Mouse (Mus musculus) CH12.LX (cell line): ENCODE measurements around the gene Fmnl1. TPM values are rescaled to one million over a fixed set of nuclear protein-coding genes. Genes with fewer than 3 reads are reported as not detected.

Experiments
- DNase-seq: peaks from one replicate; pipeline ENCODE4 v3.0.0-alpha.2; 2013; ENCODE audit errors: extremely low read depth
- H3K27ac ChIP-seq: 2 replicates; pipeline ENCODE4 v1.5.1; 2012; ENCODE audit warnings: low read depth, mild to moderate bottlenecking, control low read depth, moderate library complexity; ENCODE audit not compliant: insufficient read depth
- H3K27me3 ChIP-seq: replicated peaks from 2 replicates; pipeline ENCODE3; 2012; ENCODE audit warnings: inconsistent platforms
- H3K36me3 ChIP-seq, 2 experiments: replicated peaks in 1 of 2; 2 replicates each; pipeline versions ENCODE3 to v1.6.1; 2012; ENCODE audit warnings: inconsistent platforms in 1 of 2, low read length in 1 of 2, mild to moderate bottlenecking in 1 of 2, mixed read lengths in 1 of 2, moderate library complexity in 1 of 2; ENCODE audit not compliant: control insufficient read depth in 1 of 2, insufficient read depth in 1 of 2
- H3K4me1 ChIP-seq, 2 experiments: 2 replicates each; pipeline ENCODE4 v1.6.1; 2012; ENCODE audit warnings: inconsistent platforms in 1 of 2, moderate library complexity in 1 of 2; ENCODE audit not compliant: insufficient read depth in 2 of 2, control insufficient read depth in 1 of 2
- H3K4me2 ChIP-seq: 2 replicates; pipeline ENCODE4 v1.6.1; 2012; ENCODE audit warnings: low read depth, mild to moderate bottlenecking, control low read depth; ENCODE audit not compliant: poor library complexity, insufficient read depth, severe bottlenecking
- H3K4me3 ChIP-seq, 3 experiments: fragments of 150-350 bp in 1 of 3; sonication (generic) in 1 of 3; replicated peaks in 1 of 3; 2 replicates each; pipeline versions ENCODE3 to v1.5.1; 2011 to 2012; ENCODE audit warnings: low read depth in 2 of 3, low read length in 2 of 3, mild to moderate bottlenecking in 2 of 3, moderate library complexity in 2 of 3, control low read depth in 1 of 3, improper control_type of control experiment in 1 of 3, inconsistent platforms in 1 of 3, mixed read lengths in 1 of 3; ENCODE audit not compliant: poor library complexity in 1 of 3
- H3K79me2 ChIP-seq: replicated peaks from 2 replicates; pipeline ENCODE4 v1.6.1; 2012; ENCODE audit warnings: mild to moderate bottlenecking, moderate library complexity; ENCODE audit not compliant: control insufficient read depth, poor library complexity, insufficient read depth, severe bottlenecking; ENCODE audit errors: extremely low read depth
- H3K9ac ChIP-seq: 2 replicates; pipeline ENCODE4 v1.6.1; 2012; ENCODE audit warnings: low read depth, mild to moderate bottlenecking, control low read depth, moderate library complexity; ENCODE audit not compliant: insufficient read depth
- H3K9me3 ChIP-seq: replicated peaks from 2 replicates; pipeline ENCODE3; 2012; ENCODE audit warnings: low read length, inconsistent platforms, mixed read lengths
- BHLHE40 ChIP-seq: IDR thresholded peaks from 2 replicates; pipeline ENCODE4 v1.6.1; 2011; ENCODE audit warnings: mild to moderate bottlenecking, low read depth, low read length, improper control_type of control experiment
- CHD1 ChIP-seq: IDR thresholded peaks from 2 replicates; pipeline ENCODE4 v1.6.1; 2012; ENCODE audit warnings: low read depth, low read length, improper control_type of control experiment, inconsistent platforms
- CHD2 ChIP-seq: IDR thresholded peaks from 2 replicates; pipeline ENCODE4 v1.6.1; 2011; ENCODE audit warnings: low read length, improper control_type of control experiment
- CTCF ChIP-seq, 2 experiments: IDR thresholded peaks in 1 of 2; conservative IDR thresholded peaks in 1 of 2; 2 replicates each; pipeline ENCODE4 v1.5.1; 2011 to 2012; ENCODE audit warnings: low read depth in 2 of 2, low read length in 2 of 2, improper control_type of control experiment in 1 of 2, inconsistent platforms in 1 of 2, mild to moderate bottlenecking in 1 of 2, moderate library complexity in 1 of 2
- E2F4 ChIP-seq: IDR thresholded peaks from 2 replicates; pipeline ENCODE4 v1.6.1; 2011; ENCODE audit warnings: low read depth, low read length, improper control_type of control experiment; ENCODE audit not compliant: insufficient replicate concordance
- ELF1 ChIP-seq: IDR thresholded peaks from 2 replicates; pipeline ENCODE4 v1.6.1; 2014; ENCODE audit warnings: low read depth, mild to moderate bottlenecking, inconsistent platforms, low read length, improper control_type of control experiment
- EP300 ChIP-seq: IDR thresholded peaks from 2 replicates; pipeline ENCODE4 v1.6.1; 2011; ENCODE audit warnings: low read length, improper control_type of control experiment
- ETS1 ChIP-seq: conservative IDR thresholded peaks from 2 replicates; pipeline ENCODE4 v1.6.1; 2012; ENCODE audit warnings: low read depth, mild to moderate bottlenecking, inconsistent platforms, low read length, improper control_type of control experiment, moderate library complexity
- GABPA ChIP-seq: IDR thresholded peaks from 2 replicates; pipeline ENCODE4 v1.6.1; 2012; ENCODE audit warnings: low read depth, low read length, improper control_type of control experiment, inconsistent platforms; ENCODE audit not compliant: insufficient replicate concordance
- HCFC1 ChIP-seq: IDR thresholded peaks from 2 replicates; pipeline ENCODE4 v1.6.1; 2012; ENCODE audit warnings: low read depth, mild to moderate bottlenecking, inconsistent platforms, low read length, improper control_type of control experiment
- IRF4 ChIP-seq: IDR thresholded peaks from 2 replicates; pipeline ENCODE4 v1.6.1; 2014; ENCODE audit warnings: low read depth, mild to moderate bottlenecking, inconsistent platforms, low read length, improper control_type of control experiment
- JUN ChIP-seq: IDR thresholded peaks from 2 replicates; pipeline ENCODE4 v1.6.1; 2011; ENCODE audit warnings: low read depth, mild to moderate bottlenecking, low read length, improper control_type of control experiment, moderate library complexity; ENCODE audit not compliant: insufficient read depth
- JUND ChIP-seq: conservative IDR thresholded peaks from 2 replicates; pipeline ENCODE4 v1.6.1; 2011; ENCODE audit warnings: low read depth, low read length, improper control_type of control experiment
- KAT2A ChIP-seq: IDR thresholded peaks from 2 replicates; pipeline ENCODE4 v1.6.1; 2012; ENCODE audit warnings: low read length, improper control_type of control experiment, inconsistent platforms; ENCODE audit not compliant: insufficient replicate concordance
- MAFK ChIP-seq: IDR thresholded peaks from 2 replicates; pipeline ENCODE4 v1.6.1; 2011; ENCODE audit warnings: low read length, improper control_type of control experiment; ENCODE audit not compliant: insufficient replicate concordance
- MAX ChIP-seq: IDR thresholded peaks from 2 replicates; pipeline ENCODE4 v1.6.1; 2011; ENCODE audit warnings: low read length, improper control_type of control experiment
- MAZ ChIP-seq: IDR thresholded peaks from 2 replicates; pipeline ENCODE4 v1.6.1; 2012; ENCODE audit warnings: low read depth, mild to moderate bottlenecking, inconsistent platforms, low read length, improper control_type of control experiment, moderate library complexity
- MEF2A ChIP-seq: IDR thresholded peaks from 2 replicates; pipeline ENCODE4 v1.6.1; 2014; ENCODE audit warnings: low read depth, mild to moderate bottlenecking, inconsistent platforms, low read length, improper control_type of control experiment, borderline replicate concordance
- MXI1 ChIP-seq: IDR thresholded peaks from 2 replicates; pipeline ENCODE4 v1.6.1; 2011; ENCODE audit warnings: mild to moderate bottlenecking, low read depth, low read length, improper control_type of control experiment
- MYC ChIP-seq: IDR thresholded peaks from 2 replicates; pipeline ENCODE4 v1.6.1; 2011; ENCODE audit warnings: low read depth, mild to moderate bottlenecking, improper control_type of control experiment, low read length
- NELFE ChIP-seq: IDR thresholded peaks from 2 replicates; pipeline ENCODE4 v1.6.1; 2011; ENCODE audit warnings: low read depth, low read length, improper control_type of control experiment
- NRF1 ChIP-seq: IDR thresholded peaks from 2 replicates; pipeline ENCODE4 v1.6.1; 2014; ENCODE audit warnings: low read depth, mild to moderate bottlenecking, inconsistent platforms, low read length, improper control_type of control experiment, moderate library complexity
- PAX5 ChIP-seq: IDR thresholded peaks from 2 replicates; pipeline ENCODE4 v1.6.1; 2012; ENCODE audit warnings: low read length, inconsistent platforms, mixed read lengths
- POLR2A ChIP-seq: IDR thresholded peaks from 2 replicates; pipeline ENCODE4 v1.6.1; 2011; ENCODE audit warnings: low read depth, mild to moderate bottlenecking, improper control_type of control experiment, low read length
- POLR2AphosphoS2 ChIP-seq: IDR thresholded peaks from 2 replicates; pipeline ENCODE4 v1.6.1; 2011; ENCODE audit warnings: low read depth, low read length, improper control_type of control experiment
- RAD21 ChIP-seq: IDR thresholded peaks from 2 replicates; pipeline ENCODE4 v1.6.1; 2011; ENCODE audit warnings: low read depth, mild to moderate bottlenecking, low read length, improper control_type of control experiment, moderate library complexity
- RCOR1 ChIP-seq: conservative IDR thresholded peaks from 2 replicates; pipeline ENCODE4 v1.6.1; 2012; ENCODE audit warnings: low read depth, mild to moderate bottlenecking, inconsistent platforms, low read length, improper control_type of control experiment
- SIN3A ChIP-seq: IDR thresholded peaks from 2 replicates; pipeline ENCODE4 v1.6.1; 2012; ENCODE audit warnings: low read length, improper control_type of control experiment, inconsistent platforms
- SMC3 ChIP-seq: IDR thresholded peaks from 2 replicates; pipeline ENCODE4 v1.6.1; 2011; ENCODE audit warnings: low read depth, low read length, improper control_type of control experiment
- TBP ChIP-seq: conservative IDR thresholded peaks from 2 replicates; pipeline ENCODE4 v1.6.1; 2011; ENCODE audit warnings: low read depth, low read length, improper control_type of control experiment
- TCF12 ChIP-seq: IDR thresholded peaks from 2 replicates; pipeline ENCODE4 v1.6.1; 2014; ENCODE audit warnings: low read depth, mild to moderate bottlenecking, inconsistent platforms, low read length, improper control_type of control experiment
- UBTF ChIP-seq: IDR thresholded peaks from 2 replicates; pipeline ENCODE4 v1.6.1; 2012; ENCODE audit warnings: low read depth, mild to moderate bottlenecking, inconsistent platforms, low read length, improper control_type of control experiment, moderate library complexity
- USF1 ChIP-seq: IDR thresholded peaks from 2 replicates; pipeline ENCODE4 v1.6.1; 2014; ENCODE audit warnings: low read depth, mild to moderate bottlenecking, inconsistent platforms, low read length, improper control_type of control experiment
- USF2 ChIP-seq: conservative IDR thresholded peaks from 2 replicates; pipeline ENCODE4 v1.6.1; 2011; ENCODE audit warnings: low read depth, low read length, improper control_type of control experiment
- ZC3H11A ChIP-seq: IDR thresholded peaks from 2 replicates; pipeline ENCODE4 v1.6.1; 2012; ENCODE audit warnings: low read depth, mild to moderate bottlenecking, inconsistent platforms, low read length, improper control_type of control experiment
- ZKSCAN1 ChIP-seq: IDR thresholded peaks from 2 replicates; pipeline ENCODE4 v1.6.1; 2012; ENCODE audit warnings: low read depth, inconsistent platforms, low read length, improper control_type of control experiment, borderline replicate concordance
- ZMIZ1 ChIP-seq: IDR thresholded peaks from 2 replicates; pipeline ENCODE4 v1.6.1; 2012; ENCODE audit warnings: low read depth, mild to moderate bottlenecking, inconsistent platforms, low read length, improper control_type of control experiment
- ZNF384 ChIP-seq: IDR thresholded peaks from 2 replicates; pipeline ENCODE4 v1.6.1; 2012; ENCODE audit warnings: low read depth, low read length, improper control_type of control experiment, inconsistent platforms
- dilution Hi-C: fragments of 300-500 bp; cut with MboI; formaldehyde crosslinking; loops from 2 replicates; pipeline ENCODE4 v1.14.3; 2020; ENCODE audit warnings: low sequenced_read_pairs; ENCODE audit not compliant: extremely low pct_unique_long_range_greater_than_20kb, extremely low pct_ligation_motif_present
- in situ Hi-C: fragments of 300-500 bp; cut with MboI; formaldehyde crosslinking; loops from 3 replicates; pipeline ENCODE4 v1.14.3; 2019; ENCODE audit warnings: low sequenced_read_pairs, low pct_ligation_motif_present, low pct_unique_long_range_greater_than_20kb, mixed read lengths
- polyA plus RNA-seq: library from polyadenylated mRNA; unstranded; fragments of >175 nt; gene quantifications from 2 replicates; pipeline ENCODE4 v1.2.1, GENCODE M21; 2012; ENCODE audit warnings: low read depth; ENCODE audit not compliant: insufficient read length
- total RNA-seq, 2 experiments: library from RNA; depleted of rRNA; stranded (reverse); fragments of 300-350 nt in 1 of 2; fragments of >200 nt in 1 of 2; gene quantifications; 2 replicates each; pipeline ENCODE4 v1.2.3; 2012 to 2014

The Fmnl1 gene
- total and polyA plus RNA-seq, 3 experiments = 6.9 to 118 (median 35.0) TPM

DNA sequence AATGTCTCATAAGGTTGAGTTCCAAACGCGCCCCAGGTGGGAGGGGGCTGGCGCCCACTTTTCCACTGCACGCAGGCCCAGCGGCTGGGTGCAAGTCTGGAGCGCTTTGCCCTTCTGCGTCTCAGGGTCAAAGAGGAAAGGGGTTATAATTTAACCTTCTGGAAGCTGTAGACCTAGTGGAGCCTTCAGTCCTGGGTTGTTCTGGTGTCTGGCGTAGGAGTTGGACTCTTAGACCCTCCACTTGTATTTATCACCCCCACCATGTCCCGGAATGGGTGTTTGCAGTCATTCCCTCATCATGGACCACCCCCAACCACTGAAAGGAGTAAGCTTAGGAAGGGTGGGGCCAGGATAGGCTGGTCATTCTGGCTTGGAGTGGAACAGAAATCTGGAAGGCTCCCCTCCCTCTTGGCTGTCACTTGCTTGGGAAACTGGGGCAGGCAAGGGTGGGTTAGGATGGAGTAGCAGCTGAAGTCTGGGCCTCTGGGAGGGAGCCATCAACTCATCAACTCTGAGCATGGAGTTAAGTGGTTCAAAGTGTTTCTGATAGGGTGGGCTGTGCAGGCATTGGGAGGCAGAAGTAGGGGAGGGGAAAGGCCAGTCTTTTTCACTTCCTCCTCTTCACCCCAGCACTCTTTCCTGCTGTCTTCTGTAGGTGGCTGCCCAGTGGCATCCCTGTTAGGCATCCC lies 940 bp downstream of the Fmnl1 start:
- Histone ChIP-seq H3K36me3 (no peaks in the 10 kb centered on the region), H3K4me3 (peak overlapping the region; percentile 69 to 79 (median 78)), H3K4me1 (peaks cover 15 to 73% of the 10 kb centered on the region in 2 experiments), H3K9ac (peak overlapping the region; percentile 58), H3K27me3 (no peaks in the 10 kb centered on the region), H3K9me3 (no peaks in the 10 kb centered on the region), H3K4me2 (peak overlapping the region; percentile 93), H3K79me2 (peaks cover 39% of the 10 kb centered on the region), H3K27ac (peak overlapping the region; percentile 99)
- no peak for TF ChIP-seq ZC3H11A
- TF ChIP-seq NELFE = peak; percentile 19; the same call in 1 of the 2 replicates
- peak; percentile 71 for TF ChIP-seq TCF12
- TF ChIP-seq IRF4 = peak; percentile 95
- peak; percentile 65 for TF ChIP-seq MEF2A
- no peak for TF ChIP-seq CHD1
- peak; percentile 65; the same call in 1 of the 2 replicates for TF ChIP-seq ZMIZ1
- no peak for TF ChIP-seq GABPA
- no peak for TF ChIP-seq USF2
- no peak for TF ChIP-seq ZNF384
- peak; percentile 82 for TF ChIP-seq MXI1
- 0 out of 2 replicates have a peak, but pooled peaks have one; percentile 20 for TF ChIP-seq HCFC1
- TF ChIP-seq UBTF = no peak
- no peak for TF ChIP-seq JUND
- TF ChIP-seq MAZ = peak; percentile 4; the same call in 1 of the 2 replicates
- TF ChIP-seq E2F4 = no peak
- TF ChIP-seq USF1 = no peak
- TF ChIP-seq MAFK = no peak; the same call in 1 of the 2 replicates
- 0 out of 2 replicates have a peak, but pooled peaks have one; percentile 37 for TF ChIP-seq KAT2A
- peak; percentile 49; the same call in 1 of the 2 replicates for TF ChIP-seq BHLHE40
- no peak; the same call in 1 of the 2 replicates for TF ChIP-seq SMC3
- TF ChIP-seq POLR2AphosphoS2 = no peak
- no peak for TF ChIP-seq CTCF (conservative IDR thresholded peaks at IDR 0.05 in 1 of 2, IDR thresholded peaks at IDR 0.05 in 1 of 2; ENCODE audit: low read depth in 2 of 2, low read length in 2 of 2)
- no peak for TF ChIP-seq ZKSCAN1
- TF ChIP-seq TBP = peak; percentile 55; the same call in 1 of the 2 replicates
- TF ChIP-seq NRF1 = peak; percentile 31; the same call in 1 of the 2 replicates
- TF ChIP-seq EP300 = peak; percentile 85
- TF ChIP-seq SIN3A = peak; percentile 85
- no peak for TF ChIP-seq JUN
- 0 out of 2 replicates have a peak, but pooled peaks have one; percentile 24 for TF ChIP-seq ETS1
- peak; percentile 61; the same call in 1 of the 2 replicates for TF ChIP-seq MYC
- TF ChIP-seq ELF1 = peak; percentile 67; the same call in 1 of the 2 replicates
- TF ChIP-seq CHD2 = peak; percentile 51; the same call in 1 of the 2 replicates
- TF ChIP-seq RAD21 = no peak; the same call in 1 of the 2 replicates
- TF ChIP-seq RCOR1 = peak; percentile 84
- TF ChIP-seq PAX5 = no peak
- no peak; the same call in none of the 2 replicates for TF ChIP-seq POLR2A
- peak; percentile 46; the same call in 1 of the 2 replicates for TF ChIP-seq MAX
- dilution Hi-C loops = no loop called here
- DNase-seq = peak; percentile 67
- in situ Hi-C loops = loop anchor here (5.0 to 25.0 kb wide), 3 partner anchors 100 to 390 kb away; no protein-coding TSS in a partner anchor
